Mouse (Mus musculus): ENCODE results near the gene Pik3cg.

The Pik3cg gene

DNA sequence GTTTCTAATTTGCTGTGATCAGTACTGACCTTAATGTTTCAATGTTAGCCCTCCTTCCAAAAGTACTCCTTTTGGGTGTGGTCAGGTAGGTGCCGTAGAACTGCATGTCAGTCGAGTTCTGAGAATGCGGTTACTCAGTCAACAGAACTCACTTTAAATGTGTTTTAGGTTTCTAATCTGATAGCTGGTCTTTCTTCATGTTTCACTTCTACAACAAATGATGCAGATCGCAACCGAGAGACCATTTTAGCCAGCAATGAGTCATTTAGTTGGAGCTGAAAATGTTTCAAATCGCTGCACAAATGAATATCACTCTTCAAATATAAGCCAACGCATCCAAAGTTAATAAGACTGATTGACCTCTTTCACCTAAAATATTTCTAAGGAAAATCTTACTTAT, 6.5 kb downstream of the Pik3cg start:
- DNase-seq (ENCODE audit: low read depth, low spot score), result no peak

DNA sequence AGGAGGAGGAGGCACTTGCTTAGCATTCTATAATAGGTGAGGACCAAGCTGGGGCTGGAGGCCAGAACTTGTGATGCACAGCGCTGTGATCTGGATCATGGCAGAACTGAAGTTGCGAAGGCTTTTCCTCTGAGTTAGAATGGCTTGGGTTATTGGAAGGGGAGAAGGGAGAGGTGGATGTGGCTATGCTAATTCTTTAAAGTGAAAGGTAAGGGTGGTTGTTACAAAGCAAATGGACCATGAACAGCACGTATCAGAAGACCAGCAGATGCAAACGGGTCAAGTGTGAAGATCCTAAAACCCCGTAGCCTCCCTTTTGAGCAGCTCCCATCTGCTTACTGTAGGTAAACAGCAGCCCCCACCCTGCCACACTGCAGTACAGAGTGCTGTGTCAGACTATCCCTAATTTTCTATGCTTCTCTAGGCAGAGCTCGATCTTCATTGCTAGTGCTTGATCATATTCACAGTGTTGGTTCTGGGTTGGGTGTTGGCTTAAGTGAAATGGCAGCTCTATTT, 7.3 kb downstream of the Pik3cg start:
- DNase-seq (ENCODE audit: low read depth, low spot score), result no peak

DNA sequence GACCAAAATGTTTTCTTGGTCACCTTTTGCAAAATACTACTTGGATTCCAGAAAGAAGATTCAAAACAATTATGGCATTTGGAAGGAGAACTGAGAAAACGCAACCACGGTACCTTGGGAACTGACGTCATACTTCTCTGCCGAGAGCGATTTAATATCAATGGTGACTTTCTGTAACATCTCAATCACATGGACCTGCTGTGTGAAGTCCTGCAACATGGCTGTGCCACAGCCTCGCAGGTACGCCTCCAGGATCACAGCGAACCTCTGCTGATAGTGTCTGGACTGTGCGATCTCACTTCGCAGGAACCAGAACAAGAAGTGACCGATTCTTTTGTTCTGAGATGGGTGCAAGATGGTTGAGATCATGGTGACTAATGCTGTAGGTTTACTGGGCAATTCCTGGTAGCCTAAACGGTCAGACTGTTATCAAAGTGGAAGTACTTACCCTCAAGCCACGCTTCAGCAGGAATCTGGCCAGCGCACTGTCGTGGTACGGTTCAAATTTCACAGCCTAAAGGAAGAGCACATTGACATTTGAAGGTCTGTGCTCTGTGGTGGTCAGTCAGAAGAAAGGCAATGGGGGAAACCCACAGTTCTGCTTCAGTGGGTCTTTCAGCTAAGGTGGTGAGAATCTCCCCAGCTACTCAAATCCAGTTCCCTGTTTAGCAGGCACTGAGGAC, 7.9 kb downstream of the Pik3cg start:
- DNase-seq (ENCODE audit: low read depth, low spot score), result no peak

DNA sequence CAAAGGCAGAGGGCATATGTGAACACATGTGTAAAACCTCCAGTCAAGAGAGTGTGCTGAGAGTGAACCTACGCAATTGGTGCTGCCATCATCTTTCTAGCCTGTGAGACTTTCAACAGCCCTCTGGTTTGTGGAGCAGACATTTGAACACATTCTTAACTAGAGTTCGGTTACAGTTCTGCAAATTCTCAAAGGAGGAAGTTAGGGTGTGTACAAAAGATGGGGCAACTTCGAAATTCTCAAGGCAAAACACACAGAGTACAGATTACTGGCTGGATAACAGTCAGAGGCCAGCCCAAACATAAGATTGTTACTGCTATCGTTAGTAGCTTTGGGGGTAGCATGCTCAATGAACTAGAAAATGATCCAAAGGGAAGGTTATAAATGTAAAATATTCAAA, 9.0 kb downstream of the Pik3cg start:
- no peak for DNase-seq (ENCODE audit: low read depth, low spot score)

DNA sequence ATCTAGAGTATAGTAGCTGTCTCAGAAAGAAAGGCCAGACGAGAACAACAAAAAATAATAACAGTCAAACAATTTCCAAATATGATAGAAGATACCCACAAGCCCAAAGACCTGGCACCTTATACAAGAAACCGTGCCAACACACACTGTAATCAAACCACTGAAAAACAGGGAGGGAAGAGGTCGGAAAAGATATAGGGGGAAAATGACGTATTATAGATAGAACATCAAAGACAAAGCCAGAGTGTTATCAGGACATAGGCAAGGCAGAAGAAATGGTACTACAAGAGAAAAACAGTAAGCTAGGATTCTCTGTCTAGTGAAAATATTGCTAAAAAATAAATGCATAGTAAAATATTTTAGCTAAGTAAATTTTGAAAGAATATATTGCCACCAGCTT, 10.4 kb downstream of the Pik3cg start:
- no peak for DNase-seq (ENCODE audit: low read depth, low spot score)

DNA sequence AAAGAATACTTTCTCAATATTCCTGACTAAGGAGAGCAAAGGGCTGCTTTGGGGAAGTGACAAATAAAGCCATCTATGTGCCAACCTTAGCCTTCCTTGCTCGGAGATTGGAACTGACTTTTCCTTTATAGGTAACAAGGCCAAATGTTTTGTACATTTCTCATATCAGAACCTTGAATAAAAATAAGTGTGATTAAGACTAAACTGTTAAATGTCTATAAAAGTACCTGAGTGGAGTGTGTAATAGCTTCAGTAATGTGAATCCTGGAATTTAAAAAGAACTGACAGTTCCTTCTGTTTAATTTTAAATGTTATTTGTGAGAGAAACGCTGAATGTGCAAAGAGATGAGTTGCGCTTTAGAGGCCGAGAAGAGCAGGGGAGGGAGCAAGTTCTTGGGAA, 13.5 kb downstream of the Pik3cg start:
- no peak for DNase-seq (ENCODE audit: low read depth, low spot score)

DNA sequence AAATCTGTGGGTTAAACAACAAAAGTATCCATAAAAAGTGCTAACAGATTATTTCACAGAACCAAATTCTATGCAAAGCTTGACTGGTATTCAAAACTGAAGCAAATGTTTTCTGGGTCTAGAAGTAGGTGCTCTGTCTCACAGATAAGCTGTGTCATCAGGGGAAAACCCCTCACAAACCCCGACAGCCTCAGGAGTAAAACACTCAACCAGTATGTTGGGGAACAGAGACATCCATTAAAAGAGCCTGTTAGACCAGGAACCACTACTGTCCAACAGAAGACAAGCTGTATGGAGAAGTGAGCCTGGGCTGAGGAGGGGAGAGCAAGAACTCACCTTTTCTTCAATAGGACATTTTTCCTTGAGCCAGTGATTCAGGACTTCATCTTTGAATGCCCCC, 14.1 kb downstream of the Pik3cg start:
- no peak for DNase-seq (ENCODE audit: low read depth, low spot score)

DNA sequence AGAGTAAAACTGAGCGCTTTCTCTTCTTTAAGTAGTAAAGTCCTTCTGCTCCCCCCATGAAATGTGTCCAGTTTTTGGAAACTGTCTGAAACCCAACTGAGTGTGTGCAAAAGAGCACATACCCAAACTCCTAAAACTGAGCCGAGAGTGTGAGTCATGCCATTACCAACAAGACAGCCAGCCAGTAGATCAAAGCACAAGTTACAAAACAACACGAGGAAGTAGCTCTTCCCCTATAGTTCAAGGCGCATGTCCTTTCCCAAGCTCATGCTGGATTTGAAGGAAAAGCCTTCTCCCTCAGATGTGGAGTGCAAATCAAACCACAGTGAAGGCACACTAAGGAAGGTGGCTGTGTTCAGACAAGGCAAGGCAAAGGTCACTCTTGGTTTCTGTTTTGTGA, 17.5 kb downstream of the Pik3cg start:
- DNase-seq (ENCODE audit: low read depth, low spot score), result no peak

DNA sequence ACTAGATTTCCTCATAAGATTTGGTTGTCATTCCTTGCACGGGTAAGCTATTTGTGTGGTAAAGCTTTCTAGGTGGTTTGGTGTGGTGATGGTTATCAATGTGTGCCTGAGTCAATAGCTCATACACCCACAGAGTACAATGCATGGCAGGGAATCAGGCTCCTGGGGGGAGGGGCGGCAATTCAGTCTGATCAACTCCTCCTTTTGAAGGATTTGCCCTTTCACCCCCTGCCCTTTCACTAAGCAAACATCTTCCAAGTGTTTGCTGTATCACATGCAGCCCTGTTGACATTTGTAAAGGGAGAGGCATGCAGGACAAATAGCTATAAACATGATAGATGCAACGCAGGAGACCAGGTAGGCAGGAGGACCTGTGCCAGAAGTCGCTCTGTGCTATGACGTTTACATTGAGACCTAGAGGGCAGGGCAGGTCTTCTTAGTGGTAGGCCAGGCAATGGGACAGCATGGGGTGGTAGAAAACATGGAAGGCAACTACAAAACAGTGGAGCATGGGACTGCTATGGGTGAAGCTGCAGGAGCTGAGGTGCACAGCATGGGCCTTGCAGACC, 20.7 kb downstream of the Pik3cg start:
- no peak for DNase-seq (ENCODE audit: low read depth, low spot score)

DNA sequence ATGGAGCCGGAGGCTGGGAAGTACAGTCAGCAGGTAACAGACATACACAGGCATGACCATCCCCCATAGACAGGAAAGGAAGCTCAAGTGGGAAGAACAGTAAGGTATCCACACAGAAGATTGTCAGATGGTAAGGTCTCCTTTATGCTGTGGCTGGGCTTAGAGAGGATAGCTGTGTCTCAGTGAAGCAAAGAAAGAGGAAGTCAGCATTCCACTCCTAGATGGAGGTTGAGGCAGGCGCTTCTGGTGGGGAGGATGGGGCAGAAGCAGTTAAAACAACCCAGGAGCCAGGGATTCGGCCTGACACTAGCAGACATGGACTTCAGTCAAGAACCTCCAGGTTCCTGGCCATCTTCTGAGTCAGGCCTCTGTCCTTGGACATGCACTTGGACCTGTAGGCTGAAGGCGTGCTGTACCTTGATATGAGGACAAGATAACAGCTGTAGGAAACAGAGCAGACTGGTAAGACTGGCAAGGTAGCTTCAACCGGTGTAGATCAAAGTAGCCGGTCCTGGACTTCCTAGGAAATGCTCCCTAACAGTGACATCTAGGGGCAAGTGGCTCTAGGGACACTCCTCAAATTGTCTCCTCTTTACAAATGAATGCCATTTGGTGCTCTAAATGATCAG, 21.7 kb downstream of the Pik3cg start:
- no peak for DNase-seq (ENCODE audit: low read depth, low spot score)

DNA sequence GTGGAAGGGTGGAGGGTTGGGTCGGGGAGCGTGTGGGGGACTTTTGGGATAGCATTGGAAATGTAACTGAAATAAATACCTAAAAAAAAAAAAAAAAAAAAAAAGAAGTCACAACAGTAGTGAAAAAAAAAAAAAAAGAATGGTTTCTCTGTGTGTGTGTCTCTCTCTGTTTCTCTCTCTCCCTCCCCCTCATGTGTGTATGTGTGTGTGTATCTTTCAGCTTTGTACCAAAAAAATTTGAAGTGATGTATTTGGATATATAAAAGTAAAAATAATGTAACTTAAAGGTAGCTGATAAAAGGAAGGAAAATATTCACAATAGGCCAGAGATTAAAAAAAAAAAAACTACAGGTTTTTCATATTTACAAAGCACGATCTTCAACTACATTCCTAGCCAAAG, 23.6 kb downstream of the Pik3cg start:
- no peak for DNase-seq (ENCODE audit: low read depth, low spot score)

DNA sequence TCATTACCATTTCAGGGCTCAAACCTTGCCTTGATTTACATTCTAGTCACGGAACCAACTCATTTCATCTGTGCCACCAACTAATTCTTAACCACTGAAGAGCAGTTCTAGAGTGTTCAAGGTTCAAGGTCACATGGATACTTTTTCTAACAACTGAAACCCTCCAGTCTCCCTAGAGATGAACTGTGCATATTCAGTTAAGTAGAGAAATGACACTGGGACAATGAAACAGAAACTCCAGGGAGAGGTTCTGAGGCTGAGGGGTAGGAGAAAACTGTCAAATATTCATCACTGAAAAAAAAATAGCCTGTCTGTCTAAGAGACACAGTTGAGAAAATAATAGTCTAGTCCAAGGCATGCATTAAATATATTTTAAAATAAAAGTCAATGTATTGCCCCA, 24.9 kb downstream of the Pik3cg start:
- no peak for DNase-seq (ENCODE audit: low read depth, low spot score)

DNA sequence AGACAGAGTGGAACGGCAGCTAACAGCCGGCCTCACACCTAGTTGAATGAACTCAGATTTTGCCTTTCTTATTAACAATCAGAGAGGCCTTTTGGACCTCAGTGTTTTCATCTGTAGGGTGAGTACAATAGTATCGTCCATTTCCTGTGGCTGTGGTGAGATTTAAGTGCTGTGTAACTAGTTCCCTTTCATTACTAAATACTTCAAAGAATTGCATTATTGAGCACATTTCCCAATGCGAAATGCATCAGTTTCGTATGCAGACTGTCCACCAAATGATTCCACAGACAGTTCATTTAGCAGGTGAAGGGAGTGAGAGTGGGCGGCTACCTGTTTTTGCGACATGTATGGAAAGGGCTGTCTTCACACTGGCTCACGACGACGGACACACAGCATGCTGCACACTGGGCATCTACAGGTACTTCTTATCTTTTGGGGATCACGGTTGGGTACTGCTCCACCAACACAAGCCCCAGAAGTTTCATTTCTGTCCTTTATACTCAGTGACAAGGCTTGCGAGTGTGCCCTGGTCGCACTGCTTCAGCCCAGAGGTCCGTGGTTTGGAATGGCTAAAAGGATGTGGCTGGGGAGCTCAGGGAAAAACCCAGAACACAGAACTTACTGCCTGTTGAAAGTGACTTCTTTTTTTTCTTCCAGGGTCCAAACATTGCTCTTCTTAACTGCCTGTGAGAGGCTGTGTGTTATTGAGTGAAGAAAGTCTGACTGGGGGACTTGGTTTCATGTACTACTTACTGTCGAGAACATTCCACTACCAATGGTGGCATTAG, 25.6 kb downstream of the Pik3cg start:
- DNase-seq (ENCODE audit: low read depth, low spot score), result no peak

DNA sequence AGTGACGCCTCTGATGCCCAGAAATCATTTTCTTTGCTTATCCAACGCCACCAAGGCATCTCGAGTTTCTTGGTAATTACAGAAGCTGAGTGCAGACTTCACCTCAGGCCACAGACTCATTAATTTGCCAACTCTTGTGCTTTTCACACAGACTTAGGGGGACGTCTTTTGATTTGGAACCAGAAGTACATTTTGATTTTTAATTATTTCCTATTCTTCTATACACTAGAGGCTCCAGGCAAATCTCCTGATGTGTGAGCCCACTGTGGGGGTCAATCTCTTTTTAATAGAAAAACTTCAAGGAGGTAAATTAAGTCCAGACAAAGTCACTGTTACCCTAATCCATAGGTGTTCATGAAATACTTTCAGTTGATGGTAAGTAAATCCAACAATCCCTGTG, 26.6 kb downstream of the Pik3cg start:
- no peak for DNase-seq (ENCODE audit: low read depth, low spot score)

DNA sequence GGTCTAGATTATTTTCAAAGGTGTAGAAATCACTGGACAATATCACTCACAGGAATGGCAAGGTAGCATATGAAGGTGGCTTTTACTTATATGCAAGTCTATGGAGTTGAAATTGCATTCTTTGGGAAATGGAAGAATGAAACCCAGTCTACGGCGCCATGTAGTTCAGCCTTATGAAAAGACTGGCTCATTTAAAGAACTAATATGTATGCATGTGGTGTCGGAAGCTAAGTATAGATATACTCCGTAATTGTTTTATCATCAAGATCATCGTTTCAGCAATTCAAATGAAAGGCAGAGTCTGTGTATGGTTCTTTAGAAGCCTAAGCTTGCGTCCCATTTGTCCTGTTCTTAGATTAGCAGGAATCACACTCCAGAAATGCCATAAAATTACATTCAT, 34.0 kb downstream of the Pik3cg start:
- DNase-seq (ENCODE audit: low read depth, low spot score), result no peak

DNA sequence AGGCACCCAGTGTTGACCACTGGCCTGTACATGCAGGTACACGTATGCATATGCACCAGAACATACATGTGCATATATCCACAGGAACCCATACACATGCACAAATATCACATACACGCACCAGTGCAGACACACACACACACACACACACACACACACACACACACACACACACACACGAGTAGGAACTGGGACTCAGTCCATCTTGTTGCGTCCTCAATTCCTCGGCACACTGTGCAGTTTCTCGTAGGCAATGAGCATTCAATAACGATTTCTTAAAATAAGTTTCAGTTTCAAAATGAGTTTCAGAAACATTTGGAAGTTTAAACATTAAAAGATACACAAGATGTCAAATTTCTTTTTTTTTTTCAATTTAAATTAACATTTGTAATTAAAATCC, 35.6 kb downstream of the Pik3cg start:
- DNase-seq (ENCODE audit: low read depth, low spot score), result no peak

DNA sequence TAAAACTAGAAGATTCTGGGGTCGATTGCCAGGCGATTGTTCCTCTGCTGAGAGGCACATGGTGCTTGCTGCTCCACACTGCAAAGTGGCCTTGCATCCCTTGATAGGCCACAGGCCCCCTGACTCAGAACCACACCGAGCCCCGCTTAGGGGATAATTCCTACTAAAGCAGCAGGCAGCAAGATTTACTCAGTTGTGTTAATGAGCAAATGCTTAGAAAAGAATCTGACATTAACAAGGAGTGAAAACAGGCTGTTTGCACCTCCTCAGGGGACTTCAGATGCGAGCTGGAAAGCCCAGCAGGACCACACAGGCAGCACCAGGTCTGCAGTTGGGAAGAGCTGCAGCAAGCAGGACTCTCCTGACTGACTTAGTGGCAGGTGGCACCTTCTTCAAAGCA, 39.3 kb downstream of the Pik3cg start:
- no peak for DNase-seq (ENCODE audit: low read depth, low spot score)

DNA sequence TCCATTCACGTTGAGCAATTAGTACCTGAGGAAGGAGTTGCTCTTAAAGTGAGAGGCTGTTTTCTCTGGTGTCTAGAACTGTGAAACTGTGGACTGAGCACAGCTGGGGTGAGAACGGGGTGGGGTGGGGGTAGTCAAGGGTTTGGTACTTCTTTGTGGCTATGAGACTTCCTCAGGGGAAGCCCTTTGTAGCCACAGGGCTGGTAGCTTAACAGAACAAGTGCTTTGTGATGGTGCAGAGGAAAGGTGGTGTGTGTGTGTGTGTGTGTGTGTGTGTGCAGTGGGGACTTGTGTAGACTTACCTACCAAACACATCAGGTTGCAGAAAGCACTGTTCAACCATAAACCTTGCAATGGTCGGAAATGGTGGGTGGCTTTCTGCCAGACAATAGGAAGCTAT, 39.7 kb downstream of the Pik3cg start:
- no peak for DNase-seq (ENCODE audit: low read depth, low spot score)

DNA sequence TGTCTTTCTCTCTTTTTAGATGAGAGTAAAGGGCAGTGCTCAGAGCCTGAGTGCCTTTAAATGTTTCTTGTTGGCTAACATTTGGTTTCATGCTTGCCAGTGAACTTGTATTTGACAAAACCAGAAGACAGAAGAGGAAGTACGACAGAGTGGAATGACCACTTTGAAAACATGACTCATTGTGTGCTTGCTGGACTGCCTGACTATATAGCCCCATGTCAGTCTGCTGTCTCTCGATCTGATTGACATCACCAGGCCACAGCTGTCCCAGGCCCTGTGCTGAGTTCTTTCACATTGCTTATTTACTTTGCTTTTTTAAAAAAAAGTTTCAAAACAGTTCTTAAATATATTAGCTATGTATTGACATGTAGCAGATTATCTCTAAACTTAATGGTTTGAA, 44.8 kb downstream of the Pik3cg start:
- DNase-seq (ENCODE audit: low read depth, low spot score), result no peak

DNA sequence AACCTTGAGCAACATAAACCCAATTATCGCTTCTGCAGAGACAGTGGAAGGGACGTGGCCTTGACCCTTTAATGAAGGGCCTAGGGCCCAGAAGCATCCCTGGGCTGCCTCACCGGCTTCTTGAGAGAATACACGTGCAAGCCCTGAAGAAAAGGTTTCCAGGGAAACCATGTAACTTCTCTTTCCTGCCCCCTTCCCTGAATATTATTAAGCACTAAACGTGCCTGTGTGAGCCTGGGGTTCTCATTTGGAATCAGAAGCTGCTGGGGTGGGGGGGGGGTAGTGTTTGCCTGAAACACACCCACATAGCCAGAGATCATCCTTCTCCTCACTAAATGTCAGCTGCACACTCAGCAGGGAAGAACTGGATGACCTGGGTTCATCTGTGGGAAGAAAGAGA, 49.7 kb downstream of the Pik3cg start:
- DNase-seq (ENCODE audit: low read depth, low spot score), result no peak

DNA sequence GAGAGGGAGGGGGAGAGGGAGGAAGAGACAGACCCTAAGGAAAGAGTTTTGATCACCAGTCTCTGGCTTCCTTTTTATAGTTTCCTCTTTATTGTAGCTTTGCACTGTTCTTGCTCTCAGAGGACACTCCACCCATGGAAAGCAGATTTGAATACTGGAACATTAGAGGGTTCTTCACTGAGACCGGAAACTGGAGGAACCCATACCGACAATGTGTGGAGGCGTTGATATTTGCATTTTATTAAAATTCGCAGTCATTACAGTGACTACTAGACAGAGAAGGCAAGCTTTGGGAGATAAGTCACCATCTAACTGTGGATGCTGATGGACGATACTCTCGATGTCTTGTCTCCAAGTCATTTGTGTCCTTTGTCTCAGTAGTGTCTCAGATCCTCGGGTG, 61.9 kb downstream of the Pik3cg start:
- DNase-seq (ENCODE audit: low read depth, low spot score), result no peak

DNA sequence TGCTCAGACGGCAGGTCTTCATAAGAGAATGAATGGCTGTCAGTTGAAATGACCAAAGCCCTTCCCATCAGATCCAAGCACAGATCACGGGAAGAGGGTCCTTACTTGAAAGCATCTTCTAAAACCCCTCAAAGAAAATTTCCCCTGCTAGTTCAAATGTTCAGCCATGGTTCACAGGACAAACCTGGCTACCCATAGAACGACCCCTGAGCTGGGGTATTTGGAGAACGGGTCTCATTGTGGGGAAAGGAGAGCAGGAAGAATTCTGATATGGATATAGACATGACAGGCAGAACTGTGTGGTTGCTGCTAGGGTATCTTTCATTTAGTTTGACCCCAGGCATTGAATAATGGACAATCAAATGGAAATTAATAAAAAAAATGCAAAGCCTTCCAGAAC, 62.8 kb downstream of the Pik3cg start:
- no peak for DNase-seq (ENCODE audit: low read depth, low spot score)

DNA sequence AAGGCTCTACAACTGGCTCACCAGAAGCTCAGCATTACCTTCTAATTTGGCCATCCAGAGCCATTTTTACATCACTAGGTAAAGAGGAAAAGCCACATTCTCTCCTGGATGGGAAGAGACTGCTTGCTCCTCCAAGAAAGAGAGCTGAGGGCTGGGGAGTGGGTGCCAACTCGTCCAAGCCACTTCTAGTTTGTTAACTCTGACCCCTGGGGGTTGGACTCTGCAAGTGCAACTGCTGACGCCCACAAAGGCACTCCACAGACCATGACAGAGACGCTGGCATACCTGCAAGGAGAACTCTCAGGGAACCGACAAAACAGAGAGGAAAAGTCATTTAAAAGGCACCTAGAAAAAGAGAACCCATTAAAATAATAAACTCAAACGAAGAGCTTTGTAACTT, 63.9 kb downstream of the Pik3cg start:
- DNase-seq (ENCODE audit: low read depth, low spot score), result no peak
